Mouse (Mus musculus) regulatory T cell (primary cell): ENCODE measurements around the gene Fli1.

Experiments
- in situ Hi-C: fragments of 300-600 bp; cut with MboI, MseI; formaldehyde crosslinking; loops from one replicate; pipeline ENCODE4 v1.15.1; 2025; ENCODE audit warnings: high pct_unique_total_duplicates

Gene Fli1

GRCm38 (mm10) chr9:32555279-32555678 is 12.6 kb upstream of the Fli1 start:
- in situ Hi-C loops, result loop anchor here (25.0 kb wide), 1 partner anchor 293 kb away; no protein-coding TSS in a partner anchor

GRCm38 (mm10) chr9:32550541-32550940 is 7.9 kb upstream of the Fli1 start:
- in situ Hi-C loops, result loop anchor here (25.0 kb wide), 1 partner anchor 288 kb away; no protein-coding TSS in a partner anchor

- in situ Hi-C loops, result loop anchor here (25.0 kb wide), 1 partner anchor 287 kb away; no protein-coding TSS in a partner anchor
Observed at GRCm38 (mm10) chr9:32549462-32550384, 7.1 kb upstream of the Fli1 start.

GRCm38 (mm10) chr9:32546731-32547130 is 4.1 kb upstream of the Fli1 start:
- in situ Hi-C loops, result no loop called here

GRCm38 (mm10) chr9:32544731-32545661 is 2.3 kb upstream of the Fli1 start:
- in situ Hi-C loops, result no loop called here

GRCm38 (mm10) chr9:32543923-32544575 is 1.4 kb upstream of the Fli1 start:
- in situ Hi-C loops, result no loop called here

GRCm38 (mm10) chr9:32543040-32543581 is 450 bp upstream of the Fli1 start:
- in situ Hi-C loops, result no loop called here

GRCm38 (mm10) chr9:32541223-32541901 is 1.3 kb downstream of the Fli1 start:
- in situ Hi-C loops, result no loop called here

GRCm38 (mm10) chr9:32540406-32541222 is 2.0 kb downstream of the Fli1 start:
- in situ Hi-C loops, result no loop called here

GRCm38 (mm10) chr9:32540061-32540405 is 2.6 kb downstream of the Fli1 start:
- in situ Hi-C loops, result no loop called here

GRCm38 (mm10) chr9:32539321-32539761 is 3.3 kb downstream of the Fli1 start:
- in situ Hi-C loops, result loop anchor here (5.0 kb wide), 1 partner anchor 52 kb away; no protein-coding TSS in a partner anchor

- in situ Hi-C loops, result loop anchor here (5.0 kb wide), 1 partner anchor 51 kb away; no protein-coding TSS in a partner anchor
Observed at GRCm38 (mm10) chr9:32538124-32538523, 4.5 kb downstream of the Fli1 start.

- in situ Hi-C loops, result loop anchor here (5.0 kb wide), 1 partner anchor 50 kb away; no protein-coding TSS in a partner anchor
Observed at GRCm38 (mm10) chr9:32537706-32538105, 5.0 kb downstream of the Fli1 start.

- in situ Hi-C loops, result loop anchor here (5.0 kb wide), 1 partner anchor 48 kb away; no protein-coding TSS in a partner anchor
Observed at GRCm38 (mm10) chr9:32535201-32535955, 7.3 kb downstream of the Fli1 start.

- in situ Hi-C loops, result no loop called here
Observed at GRCm38 (mm10) chr9:32534025-32534615, 8.5 kb downstream of the Fli1 start.

GRCm38 (mm10) chr9:32531588-32531987 is 11.1 kb downstream of the Fli1 start:
- in situ Hi-C loops, result no loop called here

GRCm38 (mm10) chr9:32530975-32531374 is 11.7 kb downstream of the Fli1 start:
- in situ Hi-C loops, result no loop called here

GRCm38 (mm10) chr9:32530188-32530587 is 12.5 kb downstream of the Fli1 start:
- in situ Hi-C loops, result no loop called here
